Mouse (Mus musculus) subcutaneous adipose tissue, adult 2 months (tissue): ENCODE measurements around the gene Rnf214. TPM values are rescaled to one million over a fixed set of nuclear protein-coding genes. Genes with fewer than 3 reads are reported as not detected.

ENCODE experiments used
- polyA plus RNA-seq: library from polyadenylated mRNA; depleted of rRNA; stranded (reverse); fragments of >200 nt; gene quantifications from 2 replicates; pipeline ENCODE4 v1.2.3, GENCODE M21; 2012; ENCODE audit warnings: low replicate concordance; rRNA removed

The Rnf214 gene
- polyA plus RNA-seq = 16.6 and 21.5 TPM in 2 replicates

GRCm38 (mm10) chr9:45906355-45907077 is at the start of gene Rnf214, which contains the start of gene Pcsk7:
Gene Rnf214 (minus strand): TSS chr9:45906911.
Gene Pcsk7 (plus strand): TSS chr9:45906497.

GRCm38 (mm10) chr9:45955107-45955963 is 48.6 kb upstream of the Rnf214 start, which contains the start of gene Sidt2:
Gene Sidt2 (minus strand): TSS chr9:45955258.

GRCm38 (mm10) chr9:45935628-45936210 is 29.0 kb upstream of the Rnf214 start, which contains the start of gene Tagln:
Gene Tagln (minus strand): TSS chr9:45936058.

GRCm38 (mm10) chr9:45838434-45839138 is 68.1 kb downstream of the Rnf214 start, which contains the start of gene Bace1:
Gene Bace1 (plus strand): TSS chr9:45838580.

GRCm38 (mm10) chr9:45828291-45828963 is 78.3 kb downstream of the Rnf214 start, which contains the start of gene Cep164:
Gene Cep164 (minus strand): TSS chr9:45828691.

Other genes with a start within 250 kb of the Rnf214 start
- gene Cep164, start 78.2 kb downstream of the Rnf214 start, polyA plus RNA-seq = 14.6 and 21.1 TPM in 2 replicates
- gene Bace1, start 68.3 kb downstream of the Rnf214 start, polyA plus RNA-seq = 30.5 and 56.5 TPM in 2 replicates
- gene Pcsk7, start 414 bp downstream of the Rnf214 start, polyA plus RNA-seq = 32.5 and 46.6 TPM in 2 replicates
- gene Tagln, start 29.1 kb upstream of the Rnf214 start, polyA plus RNA-seq = 196 and 1,166 TPM in 2 replicates
- 496 and 1,099 TPM in 2 replicates for gene Sidt2, start 48.3 kb upstream of the Rnf214 start, polyA plus RNA-seq
- gene Pafah1b2, start 105.8 kb upstream of the Rnf214 start, polyA plus RNA-seq = 25.0 and 28.5 TPM in 2 replicates
- 17.9 and 25.2 TPM in 2 replicates for gene Sik3, start 105.9 kb upstream of the Rnf214 start, polyA plus RNA-seq